Mouse (Mus musculus) stomach, adult 2 months (tissue): ENCODE results near the gene Col3a1. TPM values are rescaled to one million over a fixed set of nuclear protein-coding genes. Genes with fewer than 3 reads are reported as not detected.

Source experiments
- polyA plus RNA-seq: library from polyadenylated mRNA; depleted of rRNA; stranded (reverse); fragments of >200 nt; gene quantifications from 2 replicates; pipeline ENCODE4 v1.2.3, GENCODE M21; 2012; rRNA removed

The Col3a1 gene
- 38.0 and 44.5 TPM in 2 replicates for polyA plus RNA-seq

DNA sequence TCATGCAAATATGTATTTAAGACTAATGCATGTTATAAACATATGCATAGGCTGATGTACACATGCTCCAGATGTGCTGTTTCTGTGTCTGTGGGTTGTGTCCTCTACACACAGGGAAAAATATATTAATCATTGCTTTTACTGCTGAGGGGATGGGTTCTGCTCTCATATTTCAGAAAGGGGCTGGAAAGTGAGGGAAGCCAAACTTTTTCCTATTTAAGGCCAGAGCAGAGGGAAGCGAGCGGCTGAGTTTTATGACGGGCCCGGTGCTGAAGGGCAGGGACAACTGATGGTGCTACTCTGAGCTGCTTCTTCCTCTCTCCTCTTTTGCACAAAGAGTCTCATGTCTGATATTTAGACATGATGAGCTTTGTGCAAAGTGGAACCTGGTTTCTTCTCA lies at the start of gene Col3a1:
Gene Col3a1, plus strand, starts transcription at position 151 of the 400 bp plus-strand sequence.

Other genes starting within 250 kb of the Col3a1 start
- 2.8 and 4.0 TPM in 2 replicates for gene Col5a2, start 191.7 kb downstream of the Col3a1 start, polyA plus RNA-seq